Mouse (Mus musculus) brain, embryonic 14.5 days (tissue): ENCODE results near the gene Phf1.

Experiments
- CTCF ChIP-seq: fragments of 200-500 bp; IDR thresholded peaks from 2 replicates; pipeline ENCODE4 v1.5.1; 2012; ENCODE audit warnings: inconsistent platforms, mild to moderate bottlenecking, moderate library complexity, borderline replicate concordance; ENCODE audit not compliant: insufficient read depth, insufficient read length; ENCODE audit errors: extremely low read depth
- POLR2A ChIP-seq: fragments of 200-500 bp; IDR thresholded peaks from 2 replicates; pipeline ENCODE4 v1.6.1; 2012; ENCODE audit warnings: mild to moderate bottlenecking, inconsistent platforms, borderline replicate concordance; ENCODE audit not compliant: poor library complexity, insufficient read depth, insufficient read length, severe bottlenecking; ENCODE audit errors: extremely low read depth

DNA sequence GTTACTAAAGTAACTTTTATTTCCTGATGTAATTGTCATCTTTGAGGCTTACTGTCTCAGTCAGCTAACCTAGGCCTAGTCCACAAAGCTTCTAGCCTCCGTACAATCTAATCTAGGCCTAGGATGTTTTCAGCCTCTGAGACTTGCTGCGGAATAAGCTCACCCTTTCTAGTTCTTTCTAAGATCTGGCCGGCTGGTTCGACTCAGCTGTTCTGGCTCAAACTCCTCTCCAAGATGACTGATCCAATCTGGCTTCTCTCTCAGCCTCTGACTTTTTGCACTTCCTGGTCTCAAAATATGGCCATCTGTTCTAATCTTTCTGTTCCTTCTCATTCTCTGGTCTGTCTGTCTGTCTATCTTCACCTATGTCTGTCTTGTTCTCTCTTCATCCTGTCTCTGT is 50.5 kb downstream of the Phf1 start:
- TF ChIP-seq CTCF: no peak
- no peak for TF ChIP-seq POLR2A
